Mouse (Mus musculus) kidney, adult 8-10 months (tissue): ENCODE data around the gene 1700018F24Rik.
"Not testable (repeated sequence)": the region's sequence is repeated elsewhere in the genome, so short reads cannot be mapped to it uniquely, and the experiment has no call there.

Source experiments
- DNase-seq, 2 experiments: peaks; one replicate each; pipeline ENCODE4 v3.0.0; 2022

Gene 1700018F24Rik

GRCm38 (mm10) chr5:145083201-145083600 lies 40.4 kb downstream of the 1700018F24Rik start:
- DNase-seq, result not testable (repeated sequence)

GRCm38 (mm10) chr5:145083632-145084451 lies 41.1 kb downstream of the 1700018F24Rik start, which contains the start of the genes Arpc1a and Kpna7:
Gene Arpc1a (plus strand): TSS chr5:145083830.
Gene Kpna7 (minus strand): TSS chr5:145084030.
- DNase-seq, result peak; percentile 93

- no peak for DNase-seq
Observed at GRCm38 (mm10) chr5:145084822-145085221, 42.0 kb downstream of the 1700018F24Rik start.

- DNase-seq, result no peak
Observed at GRCm38 (mm10) chr5:145088186-145088585, 45.4 kb downstream of the 1700018F24Rik start.

GRCm38 (mm10) chr5:145089878-145090277 lies 47.1 kb downstream of the 1700018F24Rik start:
- no peak for DNase-seq
